Mouse (Mus musculus) embryo, embryonic 11.5 days (tissue): Measurements from ENCODE around the gene Sh3bp1.

Experiments
- DNase-seq: peaks from one replicate; pipeline ENCODE4 v3.0.0-alpha.2; 2012; ENCODE audit warnings: low read depth, low spot score

Gene Sh3bp1

GRCm38 (mm10) chr15:78946232-78946631 is 46.7 kb downstream of the Sh3bp1 start:
- no peak for DNase-seq

GRCm38 (mm10) chr15:78947657-78948056 is 48.1 kb downstream of the Sh3bp1 start, which contains the start of gene Triobp:
TSS of gene Triobp (plus strand) at chr15:78947724.
- DNase-seq = peak; percentile 81

DNA sequence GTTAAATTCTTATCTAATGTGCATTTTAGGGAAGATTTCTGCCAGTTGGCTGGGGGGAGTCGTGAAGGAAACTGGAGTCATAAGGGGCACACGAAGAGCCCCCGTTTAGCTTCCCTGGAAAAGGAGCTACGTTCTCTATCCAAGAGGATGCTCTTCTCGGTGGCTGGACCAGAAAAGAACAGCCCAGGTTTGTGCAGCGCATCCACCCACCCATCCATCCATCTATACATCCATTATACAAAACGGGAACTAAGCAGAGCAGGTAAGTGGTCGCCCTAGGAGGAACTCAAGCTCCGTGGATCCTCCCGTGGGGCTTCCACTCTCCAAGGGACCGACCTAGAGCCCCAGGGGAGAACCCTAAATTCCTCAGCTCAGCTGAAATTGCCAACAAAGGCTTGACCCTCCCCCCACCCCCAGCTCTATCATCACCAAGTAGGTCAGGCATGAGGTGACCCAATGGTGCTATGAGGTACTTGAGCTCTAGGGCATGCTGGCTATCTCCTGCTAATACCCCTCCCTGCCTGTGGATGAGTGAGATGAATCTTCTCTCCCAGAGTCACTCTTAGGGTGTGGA is 48.7 kb downstream of the Sh3bp1 start:
- DNase-seq = no peak

DNA sequence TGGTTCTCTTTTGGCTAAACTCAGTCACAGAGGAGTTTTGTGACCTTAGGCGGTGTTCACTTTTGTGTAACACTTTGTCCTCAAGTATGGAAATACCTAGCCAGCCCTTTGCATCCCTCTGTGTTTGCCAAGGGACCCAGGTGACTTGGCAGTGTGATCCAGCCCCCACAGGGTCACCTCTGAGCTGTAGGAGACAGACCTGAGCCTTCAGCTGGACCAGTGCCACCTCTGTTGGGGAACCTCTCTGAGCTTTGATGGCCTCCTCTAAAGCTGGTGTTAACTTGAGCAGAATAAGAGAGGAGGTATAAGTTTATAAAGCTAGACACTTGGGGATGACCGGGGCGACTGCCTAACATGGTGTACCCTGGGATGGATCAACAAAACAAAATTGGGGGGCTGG is 49.3 kb downstream of the Sh3bp1 start:
- no peak for DNase-seq

DNA sequence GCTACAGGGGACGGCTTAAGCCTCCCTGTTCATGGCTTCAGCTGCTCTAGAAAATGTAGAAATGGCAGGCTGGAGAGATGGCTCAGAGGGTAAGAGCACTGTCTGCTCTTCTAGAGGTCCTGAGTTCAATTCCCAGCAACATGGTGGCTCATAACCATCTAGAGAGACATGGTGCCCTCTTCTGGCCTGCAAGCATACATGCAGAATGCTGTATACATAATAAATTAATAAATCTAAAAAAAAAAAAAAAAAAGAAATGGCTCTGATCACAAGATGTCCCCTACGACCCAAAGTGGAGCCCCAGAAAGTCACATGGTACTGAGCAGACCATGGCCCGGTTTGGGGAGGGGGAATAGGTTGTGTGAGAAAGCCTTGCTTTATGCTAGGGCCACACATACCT is 56.1 kb downstream of the Sh3bp1 start:
- no peak for DNase-seq

DNA sequence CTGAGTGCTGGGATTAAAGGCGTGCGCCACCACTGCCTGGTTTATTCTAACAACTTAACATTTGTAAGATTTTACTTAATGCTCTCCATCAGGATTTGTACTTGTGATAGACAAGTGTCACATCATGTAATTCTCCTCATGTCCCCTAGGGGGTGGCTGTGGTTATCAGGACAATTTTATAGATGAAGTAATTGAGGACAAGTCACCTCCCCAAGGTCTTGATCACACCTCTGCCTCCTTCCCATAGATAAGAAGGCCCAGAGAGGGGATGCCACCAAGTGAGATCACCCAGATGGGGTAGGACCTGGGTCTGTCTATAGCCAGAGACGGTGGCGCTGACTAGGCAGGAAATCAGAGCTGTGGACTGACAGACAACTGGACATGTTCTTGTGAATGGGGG is 56.8 kb downstream of the Sh3bp1 start:
- no peak for DNase-seq

DNA sequence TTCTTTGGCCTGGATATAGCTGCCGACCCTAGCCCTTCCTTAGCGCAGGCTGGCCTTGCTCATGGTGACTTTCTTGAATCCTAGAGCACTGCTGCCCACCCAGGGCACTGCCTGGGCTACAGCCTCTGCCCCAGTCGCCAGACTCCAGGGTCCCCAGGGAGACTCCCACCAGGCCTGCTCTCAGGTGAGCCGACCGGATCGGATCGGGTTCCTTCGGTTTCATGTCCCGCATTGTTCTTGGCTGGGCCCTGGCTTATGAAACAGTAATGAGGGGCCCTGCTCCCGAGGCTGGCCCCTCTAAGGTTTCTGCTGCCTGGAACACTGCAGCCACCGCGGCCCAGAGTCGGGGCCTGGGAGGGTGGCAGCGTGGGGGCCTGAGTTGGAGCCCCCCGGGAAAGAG is 57.5 kb downstream of the Sh3bp1 start:
- no peak for DNase-seq

DNA sequence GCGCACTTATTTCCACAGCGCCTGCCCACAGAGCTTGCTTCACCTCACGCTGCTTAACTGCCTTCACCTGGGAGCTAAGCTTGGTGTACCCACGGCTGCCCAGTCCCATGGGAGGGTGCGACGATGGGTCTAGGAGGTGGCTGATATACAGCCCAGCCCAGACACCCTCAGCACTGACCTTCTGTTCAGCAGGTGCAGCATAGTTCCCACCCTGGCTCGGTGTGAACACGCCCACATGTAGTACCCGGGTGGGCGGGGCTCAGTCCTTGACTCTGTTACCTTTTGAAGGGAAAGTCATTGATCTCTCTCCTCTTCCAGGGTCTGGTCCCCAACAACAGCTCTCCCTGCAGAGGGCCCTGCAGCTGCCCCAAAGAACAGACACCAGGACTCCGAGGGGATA is 60.0 kb downstream of the Sh3bp1 start:
- DNase-seq = no peak

GRCm38 (mm10) chr15:78960088-78960487 is 60.5 kb downstream of the Sh3bp1 start:
- no peak for DNase-seq
